Mouse (Mus musculus): ENCODE measurements around the gene Fbxl17.

- TF ChIP-seq CTCF (IDR thresholded peaks at IDR 0.05) (no peak), POLR2A (IDR thresholded peaks at IDR 0.05; ENCODE audit: insufficient read depth, low read depth, low read length) (no peak), EP300 (IDR thresholded peaks at IDR 0.05; ENCODE audit: insufficient read depth, low read depth, low read length) (no peak)
Observed at GRCm38 (mm10) chr17:63183431-63183830, 316.4 kb downstream of the Fbxl17 start.
